Mouse (Mus musculus): Measurements from ENCODE around the gene Col16a1. TPM values are rescaled to one million over a fixed set of nuclear protein-coding genes. Genes with fewer than 3 reads are reported as not detected.

Col16a1 gene
- polyA plus RNA-seq, 1 experiment from 2014 or later = 26.6 TPM

GRCm38 (mm10) chr4:130073367-130073766 is 25.7 kb downstream of the Col16a1 start:
- Histone ChIP-seq H3K4me2 (ENCODE audit: low read depth, low read length) (no peak overlapping the region), H3K9ac (ENCODE audit: low read length) (no peak overlapping the region), H3K4me1 (ENCODE audit: control insufficient read depth, insufficient read depth, low read length) (no peaks in the 10 kb centered on the region), H3K9me3 (replicated peaks; ENCODE audit: control insufficient read depth, low read length) (no peaks in the 10 kb centered on the region), H3K27ac (ENCODE audit: low read length) (no peak overlapping the region), H3K27me3 (ENCODE audit: control insufficient read depth, insufficient read depth, low read length) (peaks cover 10% of the 10 kb centered on the region), H3K36me3 (ENCODE audit: control insufficient read depth, insufficient read depth) (no peaks in the 10 kb centered on the region), H3K4me3 (ENCODE audit: low read length) (no peak overlapping the region)
- 73% methylated on average over 4 of the region's 4 CpGs for WGBS
- no peak for ATAC-seq (replicated peaks; ENCODE audit: extremely low read depth, insufficient read depth, low FRiP score)

- Histone ChIP-seq H3K9ac (ENCODE audit: low read length) (no peak overlapping the region), H3K4me3 (ENCODE audit: low read length) (no peak overlapping the region), H3K36me3 (ENCODE audit: control insufficient read depth, insufficient read depth) (no peaks in the 10 kb centered on the region), H3K4me1 (ENCODE audit: control insufficient read depth, insufficient read depth, low read length) (no peaks in the 10 kb centered on the region), H3K27ac (ENCODE audit: low read length) (no peak overlapping the region), H3K4me2 (ENCODE audit: low read depth, low read length) (no peak overlapping the region), H3K9me3 (replicated peaks; ENCODE audit: control insufficient read depth, low read length) (no peaks in the 10 kb centered on the region), H3K27me3 (ENCODE audit: control insufficient read depth, insufficient read depth, low read length) (peaks cover 21% of the 10 kb centered on the region)
- WGBS = 63% methylated on average over 17 of the region's 17 CpGs
- no peak for ATAC-seq (replicated peaks; ENCODE audit: extremely low read depth, insufficient read depth, low FRiP score)
Measured at GRCm38 (mm10) chr4:130074761-130075515, 27.3 kb downstream of the Col16a1 start.

GRCm38 (mm10) chr4:130076856-130077255 is 29.2 kb downstream of the Col16a1 start:
- H3K9me3 ChIP-seq (replicated peaks; ENCODE audit: control insufficient read depth, low read length) = no peaks in the 10 kb centered on the region
- no peak overlapping the region for H3K4me2 ChIP-seq (ENCODE audit: low read depth, low read length)
- H3K27me3 ChIP-seq (ENCODE audit: control insufficient read depth, insufficient read depth, low read length) = peaks cover 24% of the 10 kb centered on the region
- H3K27ac ChIP-seq (ENCODE audit: low read length) = no peak overlapping the region
- no peaks in the 10 kb centered on the region for H3K36me3 ChIP-seq (ENCODE audit: control insufficient read depth, insufficient read depth)
- H3K4me3 ChIP-seq (ENCODE audit: low read length) = no peak overlapping the region
- H3K9ac ChIP-seq (ENCODE audit: low read length) = no peak overlapping the region
- no peak for ATAC-seq (replicated peaks; ENCODE audit: extremely low read depth, insufficient read depth, low FRiP score)
- peaks cover 7% of the 10 kb centered on the region for H3K4me1 ChIP-seq (ENCODE audit: control insufficient read depth, insufficient read depth, low read length)
- 57% methylated on average over 8 of the region's 8 CpGs for WGBS

DNA sequence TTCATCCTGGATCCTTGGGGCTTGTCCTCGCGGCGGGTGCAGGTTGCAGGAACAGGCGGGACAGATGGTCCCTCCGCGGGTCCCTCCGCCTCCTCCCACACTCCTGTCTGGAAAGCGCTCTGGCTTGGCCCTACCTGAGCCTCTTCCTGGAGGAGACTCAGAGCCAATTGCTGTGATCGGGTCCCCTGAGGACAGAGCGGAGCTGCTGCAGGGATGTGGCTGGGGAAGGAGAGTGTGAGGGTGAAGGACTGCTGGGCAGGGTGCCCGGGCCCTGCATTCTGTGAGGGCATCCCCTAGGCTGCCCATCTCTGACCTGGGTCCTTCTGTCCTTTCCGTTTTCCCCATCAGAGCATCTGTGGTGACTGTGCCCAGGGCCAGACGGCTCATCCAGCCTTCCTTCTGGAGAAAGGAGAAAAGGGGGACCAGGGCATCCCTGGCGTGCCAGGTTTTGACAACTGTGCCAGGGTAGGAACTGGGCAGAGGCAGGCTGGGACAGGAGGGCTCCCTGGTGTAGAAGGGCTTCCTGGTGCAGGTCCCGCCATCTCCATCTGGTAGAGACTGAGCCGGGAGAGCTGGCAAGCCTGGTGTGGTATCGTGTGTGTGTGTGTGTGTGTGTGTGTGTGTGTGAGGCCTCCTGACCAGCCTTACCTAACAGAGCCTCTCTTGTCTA is 31.3 kb downstream of the Col16a1 start:
- 59% methylated on average over 17 of the region's 17 CpGs for WGBS
- H3K4me2 ChIP-seq (ENCODE audit: low read depth, low read length) = no peak overlapping the region
- H3K9ac ChIP-seq (ENCODE audit: low read length) = no peak overlapping the region
- H3K4me3 ChIP-seq (ENCODE audit: low read length) = no peak overlapping the region
- H3K4me1 ChIP-seq (ENCODE audit: control insufficient read depth, insufficient read depth, low read length) = peaks cover 12% of the 10 kb centered on the region
- no peak overlapping the region for H3K27ac ChIP-seq (ENCODE audit: low read length)
- ATAC-seq (replicated peaks; ENCODE audit: extremely low read depth, insufficient read depth, low FRiP score) = no peak
- no peaks in the 10 kb centered on the region for H3K36me3 ChIP-seq (ENCODE audit: control insufficient read depth, insufficient read depth)
- H3K9me3 ChIP-seq (replicated peaks; ENCODE audit: control insufficient read depth, low read length) = no peaks in the 10 kb centered on the region
- peaks cover 26% of the 10 kb centered on the region for H3K27me3 ChIP-seq (ENCODE audit: control insufficient read depth, insufficient read depth, low read length)

GRCm38 (mm10) chr4:130079521-130079920 is 31.9 kb downstream of the Col16a1 start:
- peaks cover 26% of the 10 kb centered on the region for H3K27me3 ChIP-seq (ENCODE audit: control insufficient read depth, insufficient read depth, low read length)
- H3K9ac ChIP-seq (ENCODE audit: low read length) = no peak overlapping the region
- peaks cover 12% of the 10 kb centered on the region for H3K4me1 ChIP-seq (ENCODE audit: control insufficient read depth, insufficient read depth, low read length)
- H3K36me3 ChIP-seq (ENCODE audit: control insufficient read depth, insufficient read depth) = no peaks in the 10 kb centered on the region
- no peaks in the 10 kb centered on the region for H3K9me3 ChIP-seq (replicated peaks; ENCODE audit: control insufficient read depth, low read length)
- H3K4me2 ChIP-seq (ENCODE audit: low read depth, low read length) = no peak overlapping the region
- H3K27ac ChIP-seq (ENCODE audit: low read length) = no peak overlapping the region
- 60% methylated on average over 3 of the region's 3 CpGs for WGBS
- no peak for ATAC-seq (replicated peaks; ENCODE audit: extremely low read depth, insufficient read depth, low FRiP score)
- H3K4me3 ChIP-seq (ENCODE audit: low read length) = no peak overlapping the region

GRCm38 (mm10) chr4:130081345-130082190 is 33.9 kb downstream of the Col16a1 start:
- no peak overlapping the region for H3K4me2 ChIP-seq (ENCODE audit: low read depth, low read length)
- 51% methylated on average over 19 of the region's 19 CpGs for WGBS
- H3K4me1 ChIP-seq (ENCODE audit: control insufficient read depth, insufficient read depth, low read length) = peaks cover 12% of the 10 kb centered on the region
- peak; percentile 66 for ATAC-seq (replicated peaks; ENCODE audit: extremely low read depth, insufficient read depth, low FRiP score)
- no peaks in the 10 kb centered on the region for H3K36me3 ChIP-seq (ENCODE audit: control insufficient read depth, insufficient read depth)
- H3K9me3 ChIP-seq (replicated peaks; ENCODE audit: control insufficient read depth, low read length) = no peaks in the 10 kb centered on the region
- peaks cover 18% of the 10 kb centered on the region for H3K27me3 ChIP-seq (ENCODE audit: control insufficient read depth, insufficient read depth, low read length)
- 0 out of 2 replicates have a peak overlapping the region, but pooled peaks have one; percentile 8 for H3K27ac ChIP-seq (ENCODE audit: low read length)
- H3K4me3 ChIP-seq (ENCODE audit: low read length) = no peak overlapping the region
- no peak overlapping the region for H3K9ac ChIP-seq (ENCODE audit: low read length)

GRCm38 (mm10) chr4:130082211-130082610 is 34.6 kb downstream of the Col16a1 start:
- Histone ChIP-seq H3K9ac (ENCODE audit: low read length) (no peak overlapping the region), H3K4me3 (ENCODE audit: low read length) (no peak overlapping the region), H3K36me3 (ENCODE audit: control insufficient read depth, insufficient read depth) (no peaks in the 10 kb centered on the region), H3K4me2 (ENCODE audit: low read depth, low read length) (no peak overlapping the region), H3K4me1 (ENCODE audit: control insufficient read depth, insufficient read depth, low read length) (peaks cover 12% of the 10 kb centered on the region), H3K27me3 (ENCODE audit: control insufficient read depth, insufficient read depth, low read length) (peaks cover 18% of the 10 kb centered on the region), H3K27ac (ENCODE audit: low read length) (0 out of 2 replicates have a peak overlapping the region, but pooled peaks have one; percentile 8), H3K9me3 (replicated peaks; ENCODE audit: control insufficient read depth, low read length) (no peaks in the 10 kb centered on the region)
- ATAC-seq (replicated peaks; ENCODE audit: extremely low read depth, insufficient read depth, low FRiP score) = no peak
- 55% methylated on average over 9 of the region's 9 CpGs for WGBS

DNA sequence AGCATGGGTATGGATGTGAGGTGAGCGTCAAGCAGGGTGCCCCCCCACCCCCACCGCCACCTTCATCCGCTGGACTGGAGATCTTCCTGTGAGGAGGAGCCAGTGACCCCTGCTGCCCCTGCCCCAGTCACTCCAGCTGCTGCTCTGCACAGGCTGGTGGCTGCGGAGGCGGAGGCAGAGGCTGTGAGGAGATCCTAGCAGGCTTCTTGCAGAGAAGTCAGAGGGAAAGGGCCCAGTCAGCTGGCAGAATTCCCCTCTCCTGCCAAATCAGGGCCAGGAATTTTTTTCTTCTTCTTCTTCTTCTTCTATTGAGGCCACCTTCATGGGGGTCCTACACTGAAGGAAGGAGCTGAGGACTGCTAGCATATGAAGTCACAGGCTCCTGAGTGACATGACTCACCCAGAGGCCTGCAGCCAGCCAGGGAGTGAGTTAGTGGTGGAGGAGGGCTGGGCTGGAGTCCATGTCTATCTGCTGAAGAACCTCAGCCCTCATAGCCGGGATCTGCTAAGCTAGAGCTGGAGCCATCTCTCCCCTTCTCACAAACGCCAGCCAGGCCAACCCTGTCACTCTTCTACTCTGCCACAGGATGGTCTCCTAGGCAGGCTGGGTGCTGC is 36.8 kb downstream of the Col16a1 start:
- WGBS = 51% methylated on average over 7 of the region's 7 CpGs
- Histone ChIP-seq H3K9me3 (replicated peaks; ENCODE audit: control insufficient read depth, low read length) (no peaks in the 10 kb centered on the region), H3K9ac (ENCODE audit: low read length) (no peak overlapping the region), H3K36me3 (ENCODE audit: control insufficient read depth, insufficient read depth) (no peaks in the 10 kb centered on the region), H3K4me1 (ENCODE audit: control insufficient read depth, insufficient read depth, low read length) (peaks cover 12% of the 10 kb centered on the region), H3K4me2 (ENCODE audit: low read depth, low read length) (no peak overlapping the region), H3K4me3 (ENCODE audit: low read length) (no peak overlapping the region), H3K27ac (ENCODE audit: low read length) (no peak overlapping the region), H3K27me3 (ENCODE audit: control insufficient read depth, insufficient read depth, low read length) (peaks cover 19% of the 10 kb centered on the region)
- 0 out of 2 replicates have a peak, but pooled peaks have one; percentile 43 for ATAC-seq (replicated peaks; ENCODE audit: extremely low read depth, insufficient read depth, low FRiP score)
